7 mouse cellular contexts compared by ENCODE assay signal in the genomic region with DNA sequence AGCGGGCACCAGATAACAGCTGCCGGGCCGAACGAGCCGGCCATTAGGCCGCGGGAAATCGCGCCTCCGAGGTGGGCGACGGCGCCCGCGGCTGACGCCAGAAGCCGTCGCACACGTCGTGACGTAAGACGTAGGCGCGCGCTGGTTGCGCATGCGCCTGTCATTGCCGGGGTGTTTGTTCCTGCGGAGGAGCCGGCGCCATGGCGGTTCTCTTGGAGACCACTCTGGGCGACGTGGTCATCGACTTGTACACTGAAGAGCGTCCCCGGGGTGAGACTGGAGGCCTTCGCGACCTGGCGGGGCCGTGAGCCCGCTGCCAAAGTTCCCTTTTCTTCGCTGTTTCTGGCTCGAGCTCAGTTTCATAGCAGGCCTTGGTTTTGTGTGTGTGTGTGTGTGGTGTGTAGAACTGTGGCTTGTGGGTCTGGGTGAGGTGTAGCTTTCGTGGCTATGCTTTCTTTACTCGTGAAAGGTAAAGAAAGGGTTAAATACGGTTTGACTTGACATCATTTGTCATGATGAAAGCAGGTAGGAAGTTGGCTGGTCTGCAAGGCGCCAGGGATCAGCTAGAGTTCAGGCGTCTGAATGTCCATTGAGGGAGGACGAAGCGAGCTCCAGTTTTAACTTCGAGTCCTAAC. TPM values are rescaled to one million over a fixed set of nuclear protein-coding genes. Genes with fewer than 3 reads are reported as not detected.
A peak's percentile ranks its signal among the peaks of the same experiment; 100 is the strongest.
DNase-seq lines count a peak whose midpoint lies in the region; ATAC-seq and TF ChIP-seq lines count a peak whose summit lies in the region.

A gene (minus strand): TSS at position 74 of the 635 bp plus-strand sequence.
A gene (plus strand): TSS at position 141 of the 635 bp plus-strand sequence.

- peaks cover 20% of the 10 kb centered on the region for H3K36me3 ChIP-seq in intestine, postnatal 0 days (ENCODE audit: control insufficient read depth, insufficient read depth)
- H3K36me3 ChIP-seq in midbrain, embryonic 12.5 days = peaks cover 30% of the 10 kb centered on the region
- peaks cover 19% of the 10 kb centered on the region for H3K36me3 ChIP-seq in small intestine, adult 2 months (ENCODE audit: control insufficient read depth, insufficient read depth, low read length)

- peak; percentile 93 for DNase-seq in adrenal gland, adult 2 months
- DNase-seq in embryo, embryonic 11.5 days (ENCODE audit: low read depth, low spot score) = peak; percentile 90
- peak; percentile 85 to 92 for DNase-seq in gastrocnemius, postnatal 4 days (ENCODE audit: low spot score in 2 of 2)
- peak; percentile 93 for DNase-seq in left cerebral cortex, postnatal 4 days

- intact Hi-C loops in left cerebral cortex, postnatal 4 days (cut with DNase I) = no loop called here

- H3K27ac ChIP-seq in intestine, postnatal 0 days (ENCODE audit: low read depth, low read length) = peak within 1 kb of the TSS; percentile 66
- peak within 1 kb of the TSS; percentile 46; the same call in 1 of the 2 replicates for H3K27ac ChIP-seq in midbrain, embryonic 12.5 days (replicated peaks)
- peak within 1 kb of the TSS; percentile 12; the same call in 1 of the 2 replicates for H3K27ac ChIP-seq in small intestine, adult 2 months (ENCODE audit: insufficient read depth, low read depth, low read length)

- H3K4me3 ChIP-seq in intestine, postnatal 0 days (ENCODE audit: low read depth, low read length) = peak within 1 kb of the TSS; percentile 97
- H3K4me3 ChIP-seq in midbrain, embryonic 12.5 days = peak within 1 kb of the TSS; percentile 91
- peak within 1 kb of the TSS; percentile 76 for H3K4me3 ChIP-seq in small intestine, adult 2 months (ENCODE audit: low read depth, low read length)

- H3K4me2 ChIP-seq in intestine, postnatal 0 days (replicated peaks; ENCODE audit: low read depth) = peak within 1 kb of the TSS; percentile 61
- peak within 1 kb of the TSS; percentile 86 for H3K4me2 ChIP-seq in midbrain, embryonic 12.5 days (replicated peaks)

- H3K4me1 ChIP-seq in intestine, postnatal 0 days (replicated peaks; ENCODE audit: control insufficient read depth, insufficient read depth, low read length) = peaks cover 7% of the 10 kb centered on the region; the same call in 1 of the 2 replicates
- H3K4me1 ChIP-seq in midbrain, embryonic 12.5 days = peaks cover 9% of the 10 kb centered on the region
- peaks cover 4% of the 10 kb centered on the region; the same call in 1 of the 2 replicates for H3K4me1 ChIP-seq in small intestine, adult 2 months (ENCODE audit: control insufficient read depth, insufficient read depth, insufficient read length, low read length)

- under 1% methylated on average over 52 of the region's 52 CpGs for WGBS in intestine, postnatal 0 days
- WGBS in midbrain, embryonic 12.5 days = 1% methylated on average over 52 of the region's 52 CpGs
- under 1% methylated on average over 52 of the region's 52 CpGs for WGBS in small intestine, adult 2 months

- no peaks in the 10 kb centered on the region for H3K27me3 ChIP-seq in intestine, postnatal 0 days (replicated peaks; ENCODE audit: control insufficient read depth, insufficient read depth, low read length)
- H3K27me3 ChIP-seq in midbrain, embryonic 12.5 days = no peaks in the 10 kb centered on the region
- H3K27me3 ChIP-seq in small intestine, adult 2 months (ENCODE audit: control insufficient read depth, insufficient read depth, low read length) = no peaks in the 10 kb centered on the region

- TF ChIP-seq CTCF in intestine, postnatal 0 days (IDR thresholded peaks at IDR 0.05; ENCODE audit: low read depth) = no peak; the same call in 1 of the 2 replicates
- TF ChIP-seq CTCF in small intestine, adult 2 months (IDR thresholded peaks at IDR 0.05; ENCODE audit: extremely low read depth, insufficient read length, insufficient replicate concordance, low read depth, low read length) = no peak

- peak; percentile 95 for ATAC-seq in intestine, postnatal 0 days
- ATAC-seq in midbrain, embryonic 12.5 days (ENCODE audit: low FRiP score, low read depth) = peak; percentile 95

- peak; percentile 82 for TF ChIP-seq POLR2A in small intestine, adult 2 months (IDR thresholded peaks at IDR 0.05; ENCODE audit: low read depth, low read length)

- H3K9ac ChIP-seq in intestine, postnatal 0 days (ENCODE audit: low read depth, low read length) = peak within 1 kb of the TSS; percentile 91
- peak within 1 kb of the TSS; percentile 86 for H3K9ac ChIP-seq in midbrain, embryonic 12.5 days (replicated peaks)

- no peaks in the 10 kb centered on the region for H3K9me3 ChIP-seq in intestine, postnatal 0 days (ENCODE audit: control insufficient read depth)
- H3K9me3 ChIP-seq in midbrain, embryonic 12.5 days = no peaks in the 10 kb centered on the region

RNA-seq across cellular contexts. Expression of the first gene that starts in this region (rescaled TPM):
- total RNA-seq in adrenal gland, adult 2 months (2021) = 100 to 1,000 TPM; 224 to 279 TPM
- 28.2 and 33.4 TPM in 2 replicates for polyA plus RNA-seq in adrenal gland, adult 2 months (2012; rRNA removed)
- total RNA-seq in gastrocnemius, postnatal 4 days (2021) = 10 to 100 TPM; 55.6 to 61.6 TPM
- 91.9 and 92.8 TPM in 2 replicates for polyA plus RNA-seq in intestine, postnatal 0 days (2015; fragmentation: Nextera tagmentation; extraction: Ambion mirVana)
- total RNA-seq in left cerebral cortex, postnatal 4 days (2021) = 10 to 100 TPM; 22.7 to 25.1 TPM
- 53.8 and 56.9 TPM in 2 replicates for polyA plus RNA-seq in midbrain, embryonic 12.5 days (2016; fragmentation: Nextera tagmentation; extraction: Ambion mirVana)
- polyA plus RNA-seq in small intestine, adult 2 months (2012; rRNA removed) = 5.0 and 11.6 TPM in 2 replicates

RNA-seq across cellular contexts. Expression of the second gene that starts in this region (rescaled TPM):
- total RNA-seq in adrenal gland, adult 2 months (2021) = 10 to 100 TPM; 21.6 to 26.7 TPM
- 2.7 and 3.5 TPM in 2 replicates for polyA plus RNA-seq in adrenal gland, adult 2 months (2012; rRNA removed)
- total RNA-seq in gastrocnemius, postnatal 4 days (2021) = 10 to 100 TPM; 16.3 to 22.9 TPM
- 17.1 and 19.7 TPM in 2 replicates for polyA plus RNA-seq in intestine, postnatal 0 days (2015; fragmentation: Nextera tagmentation; extraction: Ambion mirVana)
- total RNA-seq in left cerebral cortex, postnatal 4 days (2021) = 10 to 100 TPM; 39.3 to 45.6 TPM
- 49.7 and 50.4 TPM in 2 replicates for polyA plus RNA-seq in midbrain, embryonic 12.5 days (2016; fragmentation: Nextera tagmentation; extraction: Ambion mirVana)
- 1.7 and 3.3 TPM in 2 replicates for polyA plus RNA-seq in small intestine, adult 2 months (2012; rRNA removed)

Comparison
In these comparisons a context has a peak if more than half of its experiments do, and no peak if none do; other contexts are left out.
1. Peak in every context shown above with its lines: DNase-seq, ATAC-seq, H3K4me3 ChIP-seq and H3K27ac ChIP-seq.
2. H3K27ac ChIP-seq: peak in every context shown above with its lines; median percentile 66 in intestine, postnatal 0 days; 46 in midbrain, embryonic 12.5 days; 12 in small intestine, adult 2 months.